Mouse (Mus musculus) ES-E14 (cell line): ENCODE measurements around the gene Nav2.

ENCODE experiments used
- CHD2 ChIP-seq: IDR thresholded peaks from 2 replicates; pipeline ENCODE4 v1.6.1; 2014; ENCODE audit warnings: mild to moderate bottlenecking, low read depth, low read length, inconsistent platforms
- HCFC1 ChIP-seq: IDR thresholded peaks from 2 replicates; pipeline ENCODE4 v1.6.1; 2012; ENCODE audit warnings: low read length, inconsistent platforms, borderline replicate concordance; ENCODE audit not compliant: insufficient read depth
- MAFK ChIP-seq: IDR thresholded peaks from 2 replicates; pipeline ENCODE4 v1.6.1; 2014; ENCODE audit warnings: mild to moderate bottlenecking, low read depth, low read length, inconsistent platforms; ENCODE audit not compliant: insufficient read depth
- ZC3H11A ChIP-seq: IDR thresholded peaks from 2 replicates; pipeline ENCODE4 v1.6.1; 2012; ENCODE audit warnings: low read depth, mild to moderate bottlenecking, inconsistent platforms, low read length, borderline replicate concordance
- ZNF384 ChIP-seq: IDR thresholded peaks from 2 replicates; pipeline ENCODE4 v1.6.1; 2012; ENCODE audit warnings: low read depth, low read length, inconsistent platforms

DNA sequence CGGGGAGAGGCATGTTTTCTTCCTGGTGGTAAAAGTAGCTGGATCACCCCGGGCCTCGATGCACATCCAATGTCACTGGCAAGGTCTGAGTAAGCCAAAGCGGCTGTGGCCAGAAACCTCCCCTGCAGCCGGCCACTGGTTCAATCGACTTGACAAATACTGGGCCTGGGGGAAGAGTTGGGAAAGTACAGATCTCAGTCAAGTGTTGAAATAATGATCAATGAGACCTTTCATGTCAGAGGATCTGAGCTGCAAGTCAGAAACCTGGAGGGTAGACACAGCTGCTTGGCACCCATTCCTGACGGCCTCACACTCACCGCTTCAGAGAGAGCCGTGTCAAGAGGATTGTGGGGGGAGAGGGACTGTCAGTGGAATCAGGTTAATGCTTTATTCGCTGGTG, 548.9 kb downstream of the Nav2 start:
- TF ChIP-seq ZNF384 = no peak
- TF ChIP-seq ZC3H11A = no peak
- no peak for TF ChIP-seq MAFK
- TF ChIP-seq CHD2 = no peak
- no peak for TF ChIP-seq HCFC1
